Mouse (Mus musculus) spleen, postnatal 4 days (tissue): ENCODE results near the gene P2ry14.

Source experiments
- DNase-seq, 2 experiments: peaks; one replicate each; pipeline ENCODE4 v3.0.0; 2022; ENCODE audit warnings: low spot score in 2 of 2

The P2ry14 gene

GRCm38 (mm10) chr3:59153424-59153823 is at the start of gene P2ry14:
Gene P2ry14, minus strand, starts transcription at chr3:59153618.
- DNase-seq: no peak

- no peak for DNase-seq
These were observed 44.0 kb upstream of the P2ry14 start for GRCm38 (mm10) chr3:59197329-59197948.

- DNase-seq: peak in 1 of 2 experiments; percentile 44
These were observed 41.5 kb upstream of the P2ry14 start, which contains the start of gene Gpr87 for GRCm38 (mm10) chr3:59194938-59195337. Gene Gpr87, minus strand, starts transcription at chr3:59195104.

GRCm38 (mm10) chr3:59194099-59194498 is 40.7 kb upstream of the P2ry14 start:
- DNase-seq: peak in 1 of 2 experiments; percentile 47

GRCm38 (mm10) chr3:59191674-59192073 is 38.3 kb upstream of the P2ry14 start:
- DNase-seq: no peak

GRCm38 (mm10) chr3:59187336-59187735 is 33.9 kb upstream of the P2ry14 start:
- DNase-seq: peak in 1 of 2 experiments; percentile 41

GRCm38 (mm10) chr3:59185662-59186061 is 32.2 kb upstream of the P2ry14 start:
- DNase-seq: no peak

GRCm38 (mm10) chr3:59182129-59182528 is 28.7 kb upstream of the P2ry14 start:
- no peak for DNase-seq

GRCm38 (mm10) chr3:59181134-59181533 is 27.7 kb upstream of the P2ry14 start:
- no peak for DNase-seq

GRCm38 (mm10) chr3:59176871-59177270 is 23.5 kb upstream of the P2ry14 start:
- DNase-seq: no peak

GRCm38 (mm10) chr3:59175234-59175633 is 21.8 kb upstream of the P2ry14 start:
- peak in 1 of 2 experiments; percentile 34 for DNase-seq

GRCm38 (mm10) chr3:59174426-59175154 is 21.2 kb upstream of the P2ry14 start:
- DNase-seq: peak in 1 of 2 experiments; percentile 24

- DNase-seq: no peak
These were observed 16.7 kb upstream of the P2ry14 start for GRCm38 (mm10) chr3:59169921-59170627.

GRCm38 (mm10) chr3:59169215-59169614 is 15.8 kb upstream of the P2ry14 start:
- no peak for DNase-seq

GRCm38 (mm10) chr3:59168476-59168875 is 15.1 kb upstream of the P2ry14 start:
- DNase-seq: no peak

- DNase-seq: no peak
These were observed 14.1 kb upstream of the P2ry14 start for GRCm38 (mm10) chr3:59167417-59168054.

GRCm38 (mm10) chr3:59160465-59160864 is 7.0 kb upstream of the P2ry14 start:
- DNase-seq: no peak

GRCm38 (mm10) chr3:59157048-59157447 is 3.6 kb upstream of the P2ry14 start:
- DNase-seq: no peak

- DNase-seq: no peak
These were observed 2.0 kb upstream of the P2ry14 start for GRCm38 (mm10) chr3:59155404-59155803.

- DNase-seq: no peak
These were observed 1.5 kb upstream of the P2ry14 start for GRCm38 (mm10) chr3:59154888-59155287.

GRCm38 (mm10) chr3:59150624-59151023 is 2.8 kb downstream of the P2ry14 start:
- no peak for DNase-seq

GRCm38 (mm10) chr3:59149646-59150045 is 3.8 kb downstream of the P2ry14 start:
- no peak for DNase-seq
